Mouse (Mus musculus): ENCODE measurements around the gene Prcp. TPM values are rescaled to one million over a fixed set of nuclear protein-coding genes. Genes with fewer than 3 reads are reported as not detected.
"Not testable (repeated sequence)": the region's sequence is repeated elsewhere in the genome, so short reads cannot be mapped to it uniquely, and the experiment has no call there.

Prcp gene
- total RNA-seq, 2 experiments from 2014 or later: 13.7 to 16.5 TPM

DNA sequence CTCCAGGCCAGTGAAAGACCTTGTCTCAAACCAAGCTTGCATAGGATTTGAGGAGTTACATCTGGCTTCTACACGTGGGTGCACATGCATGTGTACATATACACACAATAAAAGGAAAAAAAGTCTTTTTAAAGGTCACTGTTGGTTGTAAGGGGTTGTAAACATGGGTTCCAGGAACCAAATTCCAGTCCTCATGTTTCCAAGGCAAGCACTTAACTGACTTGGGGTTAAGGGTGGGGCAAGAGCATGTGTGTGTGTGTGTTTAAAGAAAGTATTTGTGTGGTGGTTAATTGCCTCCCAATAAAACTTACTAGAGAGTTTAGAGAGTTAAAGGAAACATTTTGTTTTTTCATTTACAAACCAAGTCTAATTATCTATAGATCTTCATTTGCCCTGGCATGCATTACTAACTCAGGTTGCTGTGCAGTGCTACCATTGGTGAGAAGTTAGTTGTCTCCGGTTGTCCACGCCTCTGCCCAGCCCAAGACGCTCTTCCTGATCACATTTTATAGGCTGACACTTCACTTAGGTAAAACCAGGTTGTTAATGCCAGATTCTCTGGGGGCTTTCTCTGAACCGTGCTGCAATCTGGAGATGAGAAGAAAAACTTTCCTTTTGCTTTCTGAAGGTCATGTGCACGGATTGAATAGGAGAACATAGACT, 10.9 kb downstream of the Prcp start:
- DNase-seq (ENCODE audit: low spot score): no peak
- intact Hi-C loops (cut with DNase I): no loop called here

GRCm38 (mm10) chr7:92886801-92887200, 12.5 kb downstream of the Prcp start:
- no peak for DNase-seq (ENCODE audit: low spot score)
- intact Hi-C loops (cut with DNase I): no loop called here

GRCm38 (mm10) chr7:92887230-92887629, 13.0 kb downstream of the Prcp start:
- DNase-seq (ENCODE audit: low spot score): no peak
- intact Hi-C loops (cut with DNase I): no loop called here

- no peak for DNase-seq (ENCODE audit: low spot score)
- intact Hi-C loops (cut with DNase I): loop anchor here (5.0 kb wide), 1 partner anchor 202 kb away; no protein-coding TSS in a partner anchor
These were observed 15.9 kb downstream of the Prcp start for GRCm38 (mm10) chr7:92890211-92890610.

DNA sequence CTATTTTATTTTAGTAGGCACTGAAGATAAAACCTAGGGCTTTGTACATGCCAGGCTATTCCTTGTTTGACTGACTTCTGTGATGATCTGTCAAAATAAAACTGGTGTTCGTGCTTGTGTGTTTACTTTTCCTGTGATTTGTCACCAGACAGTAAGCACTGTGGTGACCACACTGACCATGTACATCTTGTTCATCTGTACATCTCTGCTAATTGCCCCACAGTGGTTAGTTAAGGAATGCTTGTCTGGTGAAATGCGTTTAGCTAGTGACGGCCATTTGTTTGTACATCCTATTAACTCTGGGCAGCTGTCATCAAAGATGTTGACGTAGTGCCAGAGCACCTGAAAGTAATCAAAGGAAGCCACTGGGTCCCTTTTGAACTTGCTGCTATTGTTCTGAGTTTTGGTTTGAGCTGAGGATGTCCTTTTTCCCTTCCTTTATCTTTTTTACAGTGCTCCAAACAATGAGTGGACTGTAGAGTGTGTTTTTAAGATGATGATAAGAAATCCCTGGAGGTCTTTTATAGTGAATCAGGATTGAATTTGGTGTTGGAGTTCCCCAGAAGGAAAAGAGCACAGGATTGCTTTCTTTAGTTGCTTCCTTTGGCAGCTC, 16.5 kb downstream of the Prcp start:
- intact Hi-C loops (cut with DNase I): loop anchor here (5.0 kb wide), 1 partner anchor 202 kb away; no protein-coding TSS in a partner anchor
- DNase-seq (ENCODE audit: low spot score): no peak

- intact Hi-C loops (cut with DNase I): loop anchor here (1.0 to 5.0 kb wide), 2 partner anchors 19 to 199 kb away; partner anchors contain the start of genes Ddias and Prcp
- no peak for DNase-seq (ENCODE audit: low spot score)
These were observed 19.2 kb downstream of the Prcp start for GRCm38 (mm10) chr7:92893478-92893877.

GRCm38 (mm10) chr7:92896036-92896435, 21.8 kb downstream of the Prcp start:
- no peak for DNase-seq (ENCODE audit: low spot score)
- intact Hi-C loops (cut with DNase I): loop anchor here (2.0 to 5.0 kb wide), 2 partner anchors 41 to 66 kb away; no protein-coding TSS in a partner anchor

DNA sequence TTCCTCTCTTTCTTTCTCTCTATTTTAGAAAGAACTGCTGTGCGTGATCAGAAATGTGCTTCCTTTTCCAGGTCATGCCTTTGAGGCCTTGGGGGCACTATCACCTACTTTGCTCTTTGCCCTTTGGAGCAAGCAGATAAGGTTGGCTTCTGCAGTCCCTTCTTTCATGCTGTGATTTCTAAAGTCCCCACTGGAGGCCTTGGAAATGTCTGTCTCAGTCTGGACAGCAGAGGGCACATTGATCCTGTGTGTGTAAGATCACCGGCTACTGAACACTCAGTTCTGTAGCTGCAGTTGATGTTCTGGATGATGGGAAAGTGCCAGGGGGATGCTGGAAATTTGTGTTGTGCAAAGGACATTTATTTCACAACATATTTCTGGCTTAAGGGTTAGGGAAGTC, 22.8 kb downstream of the Prcp start:
- no peak for DNase-seq (ENCODE audit: low spot score)
- intact Hi-C loops (cut with DNase I): loop anchor here (2.0 to 5.0 kb wide), 2 partner anchors 40 to 65 kb away; no protein-coding TSS in a partner anchor

DNA sequence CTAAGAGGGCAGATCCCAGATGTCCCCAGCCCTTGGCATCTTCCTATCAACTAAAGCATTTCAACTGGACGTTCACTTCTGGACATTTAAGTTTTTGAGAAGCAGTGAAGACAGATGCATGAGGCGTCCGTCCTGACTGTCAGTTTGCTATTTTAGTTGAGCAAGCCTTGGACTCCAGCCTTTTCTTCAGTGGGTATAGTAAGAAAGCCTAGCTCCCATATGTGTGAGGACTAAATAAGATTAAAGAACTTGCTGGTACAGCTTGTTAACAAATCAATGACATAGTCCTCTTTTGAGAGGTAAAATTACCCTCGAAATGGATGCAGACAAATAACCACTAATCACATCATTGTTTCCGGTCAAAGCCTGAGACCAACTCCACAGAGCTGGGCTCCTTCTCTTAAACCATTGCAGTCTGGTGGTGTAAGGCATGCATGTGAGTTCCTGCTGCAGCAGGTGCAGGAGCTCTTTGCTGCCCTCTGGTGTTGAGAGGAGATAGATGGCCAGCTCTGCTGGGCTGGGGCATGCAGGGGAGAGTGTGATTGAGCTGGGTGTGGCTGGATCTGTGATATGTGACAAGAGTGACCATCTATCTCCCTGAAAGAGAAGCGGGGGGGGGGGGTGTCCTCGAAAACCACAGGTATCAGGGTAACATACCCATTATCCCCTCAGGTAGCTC, 29.2 kb downstream of the Prcp start:
- peak; percentile 20 for DNase-seq (ENCODE audit: low spot score)
- intact Hi-C loops (cut with DNase I): no loop called here

DNA sequence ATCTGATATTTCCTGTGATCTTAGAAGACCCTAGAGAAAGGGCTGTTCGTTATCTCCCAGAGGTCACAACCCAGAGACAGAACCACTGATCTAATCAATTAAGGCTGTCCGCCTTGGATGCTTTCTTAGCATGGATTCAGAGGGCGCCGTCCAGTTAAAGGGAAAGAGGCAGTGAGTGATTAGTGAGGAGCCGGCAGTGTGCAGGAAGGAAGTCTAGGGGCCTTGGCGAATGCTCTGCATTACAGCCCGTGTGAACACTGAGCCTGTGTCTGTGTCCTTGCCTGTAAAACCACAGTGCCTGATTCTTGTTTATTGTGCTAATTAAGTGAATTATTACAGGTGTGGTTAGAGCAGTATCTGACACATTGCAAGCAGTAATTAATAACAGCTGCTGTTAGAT, 30.0 kb downstream of the Prcp start:
- DNase-seq (ENCODE audit: low spot score); intact Hi-C loops (cut with DNase I): not testable (repeated sequence)

DNA sequence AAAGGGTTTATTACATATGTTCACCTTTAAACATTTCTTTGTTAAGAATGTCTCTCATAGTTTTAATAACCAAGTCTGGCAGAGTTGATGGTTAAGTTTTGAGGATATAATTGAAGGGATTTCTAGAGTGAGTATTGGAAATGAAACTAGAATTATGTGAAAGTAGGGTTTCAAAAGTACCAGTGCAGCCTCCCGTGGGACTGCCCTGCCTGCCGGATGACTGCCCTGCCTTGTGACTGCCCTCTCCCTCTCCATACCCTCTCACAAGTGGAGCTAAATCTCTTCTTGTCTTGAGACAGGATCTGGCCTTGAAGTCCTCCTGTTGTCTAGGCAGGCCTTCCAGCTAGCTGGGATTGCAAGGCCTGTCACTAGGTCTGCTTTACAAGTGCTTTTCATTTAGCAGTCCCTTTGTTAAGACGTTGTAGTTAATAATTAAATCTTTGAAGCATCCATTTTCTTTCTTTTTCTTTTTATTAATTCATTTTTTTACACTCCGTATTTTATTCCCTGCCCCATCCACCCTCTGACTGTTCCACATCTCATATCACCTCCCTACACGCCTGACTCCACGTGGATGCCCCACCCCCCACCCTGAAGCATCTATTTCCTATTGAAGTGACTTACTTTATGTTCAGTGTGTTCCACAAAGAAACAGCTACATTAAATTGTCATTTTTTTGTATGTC, 46.0 kb downstream of the Prcp start:
- intact Hi-C loops (cut with DNase I): no loop called here
- DNase-seq (ENCODE audit: low spot score): no peak

DNA sequence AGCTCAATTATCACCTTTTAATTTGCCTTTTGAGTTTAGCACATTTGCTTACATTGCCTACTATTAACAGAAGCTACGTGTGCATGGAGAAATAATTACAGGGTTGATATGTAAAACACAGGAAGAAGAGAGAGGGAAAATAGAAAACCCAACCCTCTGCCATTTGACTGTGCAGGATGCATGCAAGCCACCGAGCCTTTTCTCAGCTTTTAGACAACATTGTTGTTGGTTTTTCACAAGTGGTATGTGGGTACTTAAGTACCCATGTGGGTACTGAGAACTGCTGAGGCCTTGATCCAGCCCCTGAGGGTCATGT, 46.5 kb downstream of the Prcp start:
- no peak for DNase-seq (ENCODE audit: low spot score)
- intact Hi-C loops (cut with DNase I): no loop called here

GRCm38 (mm10) chr7:92932792-92933191, 58.5 kb downstream of the Prcp start:
- DNase-seq (ENCODE audit: low spot score): no peak
- intact Hi-C loops (cut with DNase I): no loop called here

DNA sequence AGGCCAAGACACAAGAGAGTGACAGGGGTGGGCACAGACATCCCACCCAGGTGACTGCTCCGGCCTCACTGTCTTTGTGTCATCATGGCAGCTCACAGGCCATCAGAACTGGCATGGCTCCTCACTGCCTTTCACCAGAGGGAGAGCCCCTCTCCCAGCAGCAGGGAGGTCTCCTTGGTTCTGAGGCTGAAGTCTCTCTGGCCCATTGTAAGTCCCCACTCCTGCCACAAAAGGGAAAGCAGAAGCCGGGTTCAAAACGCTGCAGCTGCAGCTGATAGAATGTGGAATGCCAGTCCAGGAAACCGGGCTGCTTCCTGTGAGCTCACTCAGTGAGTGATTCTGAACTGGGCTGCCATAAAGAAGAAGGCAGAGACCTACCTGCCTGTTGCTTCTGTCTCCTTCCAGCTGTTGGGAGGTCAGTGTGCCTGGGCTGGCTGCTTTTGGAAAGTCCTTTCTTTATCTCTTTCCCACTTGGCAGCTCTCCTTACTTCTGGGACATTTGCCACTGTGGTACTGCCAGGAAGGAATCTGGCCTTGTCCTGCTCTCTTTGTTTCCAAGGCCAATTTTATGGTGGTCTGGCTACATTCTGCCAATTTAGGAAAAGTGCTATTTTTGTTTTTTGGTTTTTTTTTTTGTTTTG, 59.2 kb downstream of the Prcp start:
- DNase-seq (ENCODE audit: low spot score); intact Hi-C loops (cut with DNase I): not testable (repeated sequence)

DNA sequence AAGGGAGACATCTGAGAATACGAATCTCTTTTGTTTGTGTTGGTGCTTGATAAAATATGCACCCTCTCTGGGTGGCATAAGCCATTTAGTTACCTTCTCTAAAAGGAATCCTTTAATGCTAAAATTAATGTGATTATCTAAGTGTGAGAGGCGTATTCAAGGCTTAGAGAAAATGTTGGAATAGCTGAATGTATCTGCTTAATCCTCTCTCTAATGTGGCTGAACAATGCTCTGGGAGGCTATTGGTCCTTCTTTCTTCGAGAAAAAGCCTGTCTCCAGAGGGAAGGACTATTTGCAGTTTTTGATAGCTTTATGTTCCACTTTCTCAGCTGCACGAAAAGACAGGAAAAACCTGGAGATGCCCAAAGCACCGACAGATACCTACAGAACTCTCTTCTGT, 62.5 kb downstream of the Prcp start:
- intact Hi-C loops (cut with DNase I): loop anchor here (2.0 kb wide), 2 partner anchors 40 to 62 kb away; partner anchors contain the start of genes Ddias and Prcp
- DNase-seq (ENCODE audit: low spot score): no peak

DNA sequence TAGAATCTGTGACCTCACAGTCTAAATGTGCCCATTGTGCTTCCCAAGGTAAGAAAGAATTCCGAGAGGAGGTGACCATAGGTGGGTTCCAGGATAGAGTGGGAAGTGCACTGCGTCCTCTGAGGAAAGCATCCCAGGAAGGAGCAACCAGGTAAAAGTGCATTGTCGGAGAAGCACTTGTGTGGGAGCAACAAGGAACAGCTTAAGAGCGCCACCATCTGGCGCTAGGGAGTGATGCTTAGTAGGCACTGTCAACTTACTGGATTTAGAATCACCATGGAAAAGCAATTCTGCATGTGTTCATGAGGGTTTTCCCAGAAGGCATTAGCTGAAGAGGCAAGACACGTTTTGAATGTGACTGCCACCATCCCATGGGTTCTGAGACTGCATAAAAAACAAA, 63.7 kb downstream of the Prcp start:
- intact Hi-C loops (cut with DNase I): loop anchor here (2.0 kb wide), 2 partner anchors 41 to 63 kb away; partner anchors contain the start of genes Ddias and Prcp
- no peak for DNase-seq (ENCODE audit: low spot score)

- no peak for DNase-seq (ENCODE audit: low spot score)
- intact Hi-C loops (cut with DNase I): no loop called here
These were observed 65.5 kb downstream of the Prcp start for GRCm38 (mm10) chr7:92939776-92940175.

- intact Hi-C loops (cut with DNase I): no loop called here
- no peak for DNase-seq (ENCODE audit: low spot score)
These were observed 76.5 kb downstream of the Prcp start for GRCm38 (mm10) chr7:92950775-92951174.

DNA sequence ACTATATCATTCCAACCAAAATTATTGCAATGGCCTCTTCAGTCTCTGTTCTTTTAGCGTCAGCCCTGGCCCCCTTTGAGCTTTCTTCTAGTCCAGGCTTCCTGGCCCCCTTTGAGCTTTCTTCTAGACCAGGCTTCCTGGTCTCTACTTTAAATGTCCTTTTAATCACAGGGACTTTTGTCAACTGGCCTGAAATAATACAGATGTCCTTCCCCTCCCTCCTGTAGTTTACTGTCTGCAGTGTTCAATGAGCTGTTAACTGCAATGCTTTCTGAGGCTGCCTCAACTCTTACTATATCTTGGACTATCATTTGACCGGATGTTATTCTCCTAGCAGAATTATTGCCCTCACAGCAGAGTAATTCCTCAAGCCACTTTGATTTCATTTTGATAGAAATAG, 77.9 kb downstream of the Prcp start:
- intact Hi-C loops (cut with DNase I): no loop called here
- no peak for DNase-seq (ENCODE audit: low spot score)

GRCm38 (mm10) chr7:92959758-92960157, 85.5 kb downstream of the Prcp start:
- no peak for DNase-seq (ENCODE audit: low spot score)
- intact Hi-C loops (cut with DNase I): loop anchor here (5.0 kb wide), 2 partner anchors 62 to 332 kb away; no protein-coding TSS in a partner anchor
